Mouse (Mus musculus): ENCODE measurements around the gene Polr3b. TPM values are rescaled to one million over a fixed set of nuclear protein-coding genes. Genes with fewer than 3 reads are reported as not detected.

The Polr3b gene
- polyA plus RNA-seq, 1 experiment = 1.6 TPM

- no peak overlapping the region for H3K4me3 ChIP-seq (ENCODE audit: low read depth, low read length)
- H3K27ac ChIP-seq (ENCODE audit: insufficient read depth, low read depth, low read length) = no peak overlapping the region
- peaks cover 74% of the 10 kb centered on the region for H3K27me3 ChIP-seq (ENCODE audit: control insufficient read depth, insufficient read depth, low read length)
- peaks cover 14% of the 10 kb centered on the region for H3K4me1 ChIP-seq (ENCODE audit: control insufficient read depth, insufficient read depth, insufficient read length, low read length)
- 24% methylated on average over 5 of the region's 5 CpGs for WGBS
- TF ChIP-seq POLR2A (IDR thresholded peaks at IDR 0.05; ENCODE audit: low read depth, low read length) (no peak), CTCF (IDR thresholded peaks at IDR 0.05; ENCODE audit: extremely low read depth, insufficient read length, insufficient replicate concordance, low read depth, low read length) (no peak)
- no peaks in the 10 kb centered on the region for H3K36me3 ChIP-seq (ENCODE audit: control insufficient read depth, insufficient read depth, low read length)
Measured at GRCm38 (mm10) chr10:84758200-84758468, 136.0 kb downstream of the Polr3b start.

- Histone ChIP-seq H3K27me3 (ENCODE audit: control insufficient read depth, insufficient read depth, low read length) (peaks cover 73% of the 10 kb centered on the region), H3K4me3 (ENCODE audit: low read depth, low read length) (peak overlapping the region; percentile 34), H3K36me3 (ENCODE audit: control insufficient read depth, insufficient read depth, low read length) (no peaks in the 10 kb centered on the region), H3K27ac (ENCODE audit: insufficient read depth, low read depth, low read length) (no peak overlapping the region), H3K4me1 (ENCODE audit: control insufficient read depth, insufficient read depth, insufficient read length, low read length) (peaks cover 14% of the 10 kb centered on the region)
- TF ChIP-seq POLR2A (IDR thresholded peaks at IDR 0.05; ENCODE audit: low read depth, low read length) (no peak), CTCF (IDR thresholded peaks at IDR 0.05; ENCODE audit: extremely low read depth, insufficient read length, insufficient replicate concordance, low read depth, low read length) (no peak)
- 5% methylated on average over 51 of the region's 51 CpGs for WGBS
Measured at GRCm38 (mm10) chr10:84758483-84759431, 136.7 kb downstream of the Polr3b start.

GRCm38 (mm10) chr10:84759511-84760117 is 137.5 kb downstream of the Polr3b start:
- no peak overlapping the region for H3K27ac ChIP-seq (ENCODE audit: insufficient read depth, low read depth, low read length)
- no peak for TF ChIP-seq CTCF (IDR thresholded peaks at IDR 0.05; ENCODE audit: extremely low read depth, insufficient read length, insufficient replicate concordance, low read depth, low read length)
- TF ChIP-seq POLR2A (IDR thresholded peaks at IDR 0.05; ENCODE audit: low read depth, low read length) = no peak
- peaks cover 65% of the 10 kb centered on the region for H3K27me3 ChIP-seq (ENCODE audit: control insufficient read depth, insufficient read depth, low read length)
- peaks cover 13% of the 10 kb centered on the region for H3K4me1 ChIP-seq (ENCODE audit: control insufficient read depth, insufficient read depth, insufficient read length, low read length)
- no peak overlapping the region for H3K4me3 ChIP-seq (ENCODE audit: low read depth, low read length)
- H3K36me3 ChIP-seq (ENCODE audit: control insufficient read depth, insufficient read depth, low read length) = no peaks in the 10 kb centered on the region
- 16% methylated on average over 16 of the region's 16 CpGs for WGBS

- peaks cover 11% of the 10 kb centered on the region for H3K4me1 ChIP-seq (ENCODE audit: control insufficient read depth, insufficient read depth, insufficient read length, low read length)
- TF ChIP-seq POLR2A (IDR thresholded peaks at IDR 0.05; ENCODE audit: low read depth, low read length) = no peak
- no peak for TF ChIP-seq CTCF (IDR thresholded peaks at IDR 0.05; ENCODE audit: extremely low read depth, insufficient read length, insufficient replicate concordance, low read depth, low read length)
- 11% methylated on average over 46 of the region's 46 CpGs for WGBS
- no peak overlapping the region for H3K27ac ChIP-seq (ENCODE audit: insufficient read depth, low read depth, low read length)
- H3K36me3 ChIP-seq (ENCODE audit: control insufficient read depth, insufficient read depth, low read length) = no peaks in the 10 kb centered on the region
- peaks cover 57% of the 10 kb centered on the region for H3K27me3 ChIP-seq (ENCODE audit: control insufficient read depth, insufficient read depth, low read length)
- no peak overlapping the region for H3K4me3 ChIP-seq (ENCODE audit: low read depth, low read length)
Measured at GRCm38 (mm10) chr10:84760118-84761111, 138.3 kb downstream of the Polr3b start.

GRCm38 (mm10) chr10:84768766-84769165 is 146.7 kb downstream of the Polr3b start:
- 60% methylated on average over 10 of the region's 10 CpGs for WGBS
- H3K4me1 ChIP-seq (ENCODE audit: control insufficient read depth, insufficient read depth, insufficient read length, low read length) = no peaks in the 10 kb centered on the region
- H3K27ac ChIP-seq (ENCODE audit: insufficient read depth, low read depth, low read length) = no peak overlapping the region
- H3K36me3 ChIP-seq (ENCODE audit: control insufficient read depth, insufficient read depth, low read length) = no peaks in the 10 kb centered on the region
- no peak overlapping the region for H3K4me3 ChIP-seq (ENCODE audit: low read depth, low read length)
- TF ChIP-seq POLR2A (IDR thresholded peaks at IDR 0.05; ENCODE audit: low read depth, low read length) = no peak
- TF ChIP-seq CTCF (IDR thresholded peaks at IDR 0.05; ENCODE audit: extremely low read depth, insufficient read length, insufficient replicate concordance, low read depth, low read length) = no peak
- H3K27me3 ChIP-seq (ENCODE audit: control insufficient read depth, insufficient read depth, low read length) = no peaks in the 10 kb centered on the region

- no peak overlapping the region for H3K27ac ChIP-seq (ENCODE audit: insufficient read depth, low read depth, low read length)
- no peaks in the 10 kb centered on the region for H3K36me3 ChIP-seq (ENCODE audit: control insufficient read depth, insufficient read depth, low read length)
- H3K27me3 ChIP-seq (ENCODE audit: control insufficient read depth, insufficient read depth, low read length) = no peaks in the 10 kb centered on the region
- WGBS = 73% methylated on average over 4 of the region's 4 CpGs
- H3K4me1 ChIP-seq (ENCODE audit: control insufficient read depth, insufficient read depth, insufficient read length, low read length) = no peaks in the 10 kb centered on the region
- no peak for TF ChIP-seq CTCF (IDR thresholded peaks at IDR 0.05; ENCODE audit: extremely low read depth, insufficient read length, insufficient replicate concordance, low read depth, low read length)
- TF ChIP-seq POLR2A (IDR thresholded peaks at IDR 0.05; ENCODE audit: low read depth, low read length) = no peak
- H3K4me3 ChIP-seq (ENCODE audit: low read depth, low read length) = no peak overlapping the region
Measured at GRCm38 (mm10) chr10:84772380-84773130, 150.5 kb downstream of the Polr3b start.
